In the genomic region with DNA sequence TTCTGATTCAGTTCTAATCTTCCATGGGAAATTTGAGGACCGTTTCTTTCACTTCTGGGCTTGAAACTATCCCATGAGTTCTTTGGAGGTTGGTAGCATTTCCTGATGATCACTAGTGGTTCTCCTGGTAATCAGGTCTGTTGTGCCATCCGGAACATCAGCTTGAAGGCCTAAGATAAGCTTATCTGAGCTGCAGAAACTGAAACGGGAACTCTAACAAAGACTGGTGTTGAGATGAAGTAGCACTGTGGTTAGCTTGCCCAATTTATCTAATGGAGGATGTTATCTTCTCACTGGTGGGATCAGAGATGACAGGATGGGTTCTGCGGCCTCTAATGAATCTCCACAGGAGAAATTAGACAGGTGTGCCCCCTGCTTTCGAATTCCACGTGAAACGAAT, we compare ENCODE assay signal across 11 mouse cellular contexts. TPM values are rescaled to one million over a fixed set of nuclear protein-coding genes. Genes with fewer than 3 reads are reported as not detected.
DNase-seq lines count a peak whose midpoint lies in the region; ATAC-seq lines count a peak whose summit lies in the region.
"Had no signal": no experiment of that assay in that cellular context is flagged by ENCODE, and none has a peak within 500 bp of the region (broad histone marks: within the 10 kb centered on the region; RNA-seq: fewer than 3 reads in every experiment).

No protein-coding gene starts in this region.

- no peak for ATAC-seq in kidney, embryonic 16.5 days (ENCODE audit: low FRiP score, low TSS enrichment)
- no peak for ATAC-seq in hindbrain, embryonic 13.5 days (ENCODE audit: low FRiP score)
- no peak for ATAC-seq in neural tube, embryonic 12.5 days (ENCODE audit: low FRiP score, low read depth)

- H3K27me3 ChIP-seq in kidney, embryonic 16.5 days (ENCODE audit: insufficient read depth, low read length) = no peaks in the 10 kb centered on the region
- H3K27me3 ChIP-seq in hindbrain, embryonic 13.5 days = no peaks in the 10 kb centered on the region
- H3K27me3 ChIP-seq in neural tube, embryonic 12.5 days (replicated peaks) = no peaks in the 10 kb centered on the region

- no peaks in the 10 kb centered on the region for H3K36me3 ChIP-seq in kidney, embryonic 16.5 days (ENCODE audit: insufficient read depth, low read length)
- H3K36me3 ChIP-seq in hindbrain, embryonic 13.5 days = 0 out of 2 replicates have a peak, but pooled peaks cover 3% of the 10 kb centered on the region
- H3K36me3 ChIP-seq in neural tube, embryonic 12.5 days = no peaks in the 10 kb centered on the region
- H3K36me3 ChIP-seq: heart, embryonic 10.5 days; liver, embryonic 13.5 days had no signal

- intact Hi-C loops in heart, postnatal 14 days (cut with DNase I) = no loop called here

- H3K9me3 ChIP-seq in kidney, embryonic 16.5 days (ENCODE audit: low read length) = no peaks in the 10 kb centered on the region
- H3K9me3 ChIP-seq in hindbrain, embryonic 13.5 days = no peaks in the 10 kb centered on the region
- H3K9me3 ChIP-seq in neural tube, embryonic 12.5 days = no peaks in the 10 kb centered on the region
- H3K9me3 ChIP-seq: heart, embryonic 10.5 days; liver, embryonic 13.5 days had no signal

- H3K4me1 ChIP-seq in kidney, embryonic 16.5 days (ENCODE audit: insufficient read depth, low read length) = peaks cover 4% of the 10 kb centered on the region; the same call in 1 of the 2 replicates
- H3K4me1 ChIP-seq in brown adipose tissue, adult 24 weeks (ENCODE audit: control insufficient read depth, insufficient read depth, insufficient read length, low read length) = no peaks in the 10 kb centered on the region; the same call in 1 of the 2 replicates
- peaks cover 31% of the 10 kb centered on the region for H3K4me1 ChIP-seq in hindbrain, embryonic 13.5 days (replicated peaks)
- H3K4me1 ChIP-seq in neural tube, embryonic 12.5 days = peaks cover 19% of the 10 kb centered on the region

- no peak overlapping the region for H3K27ac ChIP-seq in kidney, embryonic 16.5 days (ENCODE audit: low read length)
- H3K27ac ChIP-seq in brown adipose tissue, adult 24 weeks (replicated peaks; ENCODE audit: low read depth, low read length) = no peak overlapping the region
- no peak overlapping the region for H3K27ac ChIP-seq in hindbrain, embryonic 13.5 days
- H3K27ac ChIP-seq in neural tube, embryonic 12.5 days = no peak overlapping the region
- H3K27ac ChIP-seq: heart, embryonic 10.5 days; liver, embryonic 13.5 days had no signal

- H3K9ac ChIP-seq in kidney, embryonic 16.5 days (replicated peaks; ENCODE audit: low read length) = no peak overlapping the region
- H3K9ac ChIP-seq in hindbrain, embryonic 13.5 days = peak overlapping the region; percentile 49
- no peak overlapping the region for H3K9ac ChIP-seq in neural tube, embryonic 12.5 days
- H3K9ac ChIP-seq: liver, embryonic 13.5 days had no signal

- 91% methylated on average over 7 of the region's 7 CpGs for WGBS in kidney, embryonic 16.5 days
- WGBS in hindbrain, embryonic 13.5 days = 81% methylated on average over 7 of the region's 7 CpGs
- WGBS in neural tube, embryonic 12.5 days = 87% methylated on average over 7 of the region's 7 CpGs

- H3K4me2 ChIP-seq in kidney, embryonic 16.5 days (replicated peaks; ENCODE audit: low read depth, low read length) = peak overlapping the region; percentile 15; the same call in 1 of the 2 replicates
- peak overlapping the region; percentile 81 for H3K4me2 ChIP-seq in hindbrain, embryonic 13.5 days
- peak overlapping the region; percentile 87 for H3K4me2 ChIP-seq in neural tube, embryonic 12.5 days (replicated peaks)
- H3K4me2 ChIP-seq: liver, embryonic 13.5 days had no signal

- H3K4me3 ChIP-seq in kidney, embryonic 16.5 days (ENCODE audit: low read length) = no peak overlapping the region
- peak overlapping the region; percentile 13; the same call in 1 of the 2 replicates for H3K4me3 ChIP-seq in brown adipose tissue, adult 24 weeks (ENCODE audit: insufficient read depth, low read depth, low read length)
- H3K4me3 ChIP-seq in hindbrain, embryonic 13.5 days = peak overlapping the region; percentile 61
- H3K4me3 ChIP-seq in neural tube, embryonic 12.5 days = 0 out of 2 replicates have a peak overlapping the region, but pooled peaks have one; percentile 7
- H3K4me3 ChIP-seq: heart, embryonic 10.5 days; liver, embryonic 13.5 days had no signal

- no peak for DNase-seq in kidney, postnatal 4 days
- no peak for DNase-seq in embryo, embryonic 11 days
- no peak for DNase-seq in heart, postnatal 14 days
- DNase-seq: kidney, postnatal 36 days; liver, embryonic 13.5 days; thymus, adult 2 months had no signal

RNA-seq across cellular contexts. Expression of gene Sgip1, which starts 21.0 kb away (rescaled TPM):
- 8.6 and 11.6 TPM in 2 replicates for polyA plus RNA-seq in kidney, embryonic 16.5 days (2015; fragmentation: Nextera tagmentation; extraction: Ambion mirVana)
- polyA plus RNA-seq in brown adipose tissue, adult 24 weeks (2012; ENCODE audit: insufficient read depth, insufficient read length, missing spikeins) = 0.46 TPM in 1 of 2 replicates, not detected in the other
- polyA plus RNA-seq in hindbrain, embryonic 13.5 days (2015; fragmentation: Nextera tagmentation; extraction: Ambion mirVana) = 67.2 and 68.6 TPM in 2 replicates
- 43.3 and 45.4 TPM in 2 replicates for polyA plus RNA-seq in neural tube, embryonic 12.5 days (2016; fragmentation: Nextera tagmentation; extraction: Ambion mirVana)
- 1 to 10 TPM in 1 of 2 experiments, under 1 TPM in 1; 0.90 to 1.4 TPM for total RNA-seq in heart, postnatal 14 days (2021)

Comparison
In these comparisons a context has a peak if more than half of its experiments do, and no peak if none do; other contexts are left out.
1. H3K4me2 ChIP-seq: peak in every context shown above with its lines; median percentile 87 in neural tube, embryonic 12.5 days; 81 in hindbrain, embryonic 13.5 days; 15 in kidney, embryonic 16.5 days.